Mouse (Mus musculus): ENCODE measurements around the gene Soga1. TPM values are rescaled to one million over a fixed set of nuclear protein-coding genes. Genes with fewer than 3 reads are reported as not detected.

The Soga1 gene
- polyA plus RNA-seq, 1 experiment from 2014 or later = 4.4 TPM

DNA sequence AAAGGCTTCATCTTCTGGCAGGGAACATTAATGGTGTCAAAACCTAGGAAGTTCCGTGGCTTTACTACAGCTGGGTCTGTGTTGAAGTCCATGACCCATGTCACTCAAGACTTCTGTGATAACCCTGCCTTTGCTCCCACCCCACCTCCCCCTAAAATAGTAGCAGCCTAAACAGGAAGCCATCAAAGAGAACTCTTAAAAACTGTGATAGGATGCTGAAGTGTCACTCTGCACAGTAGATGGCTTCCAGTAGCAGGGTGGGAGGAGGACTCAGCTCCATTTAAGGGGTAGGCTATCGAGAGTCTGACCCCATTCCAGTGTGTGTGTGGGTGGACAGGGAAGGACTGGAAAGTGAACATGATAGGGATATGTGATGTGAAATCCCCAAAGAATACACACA, 104.1 kb downstream of the Soga1 start:
- 78% methylated on average over 2 of the region's 2 CpGs for WGBS
- no peaks in the 10 kb centered on the region for H3K36me3 ChIP-seq (ENCODE audit: control insufficient read depth, insufficient read depth, low read length)
- no peak for ATAC-seq
- H3K27ac ChIP-seq (ENCODE audit: low read depth, low read length) = no peak overlapping the region
- no peak overlapping the region for H3K4me2 ChIP-seq (ENCODE audit: low read length)
- H3K4me3 ChIP-seq (ENCODE audit: low read length) = no peak overlapping the region
- no peak overlapping the region for H3K9ac ChIP-seq (ENCODE audit: low read depth, low read length)
- no peaks in the 10 kb centered on the region for H3K4me1 ChIP-seq (ENCODE audit: control insufficient read depth, insufficient read depth, low read depth, low read length)
- H3K9me3 ChIP-seq (ENCODE audit: control insufficient read depth, low read length) = no peaks in the 10 kb centered on the region
- H3K27me3 ChIP-seq (replicated peaks; ENCODE audit: control insufficient read depth, insufficient read depth, low read length) = no peaks in the 10 kb centered on the region

GRCm38 (mm10) chr2:156973316-156974100, 105.5 kb downstream of the Soga1 start:
- H3K36me3 ChIP-seq (ENCODE audit: control insufficient read depth, insufficient read depth, low read length) = no peaks in the 10 kb centered on the region; the same call in 1 of the 2 replicates
- H3K4me1 ChIP-seq (ENCODE audit: control insufficient read depth, insufficient read depth, low read depth, low read length) = no peaks in the 10 kb centered on the region
- no peak overlapping the region for H3K4me3 ChIP-seq (ENCODE audit: low read length)
- no peaks in the 10 kb centered on the region for H3K9me3 ChIP-seq (ENCODE audit: control insufficient read depth, low read length)
- WGBS = 74% methylated on average over 5 of the region's 5 CpGs
- H3K9ac ChIP-seq (ENCODE audit: low read depth, low read length) = no peak overlapping the region
- H3K27me3 ChIP-seq (replicated peaks; ENCODE audit: control insufficient read depth, insufficient read depth, low read length) = no peaks in the 10 kb centered on the region
- H3K27ac ChIP-seq (ENCODE audit: low read depth, low read length) = no peak overlapping the region
- no peak overlapping the region for H3K4me2 ChIP-seq (ENCODE audit: low read length)
- ATAC-seq = no peak

DNA sequence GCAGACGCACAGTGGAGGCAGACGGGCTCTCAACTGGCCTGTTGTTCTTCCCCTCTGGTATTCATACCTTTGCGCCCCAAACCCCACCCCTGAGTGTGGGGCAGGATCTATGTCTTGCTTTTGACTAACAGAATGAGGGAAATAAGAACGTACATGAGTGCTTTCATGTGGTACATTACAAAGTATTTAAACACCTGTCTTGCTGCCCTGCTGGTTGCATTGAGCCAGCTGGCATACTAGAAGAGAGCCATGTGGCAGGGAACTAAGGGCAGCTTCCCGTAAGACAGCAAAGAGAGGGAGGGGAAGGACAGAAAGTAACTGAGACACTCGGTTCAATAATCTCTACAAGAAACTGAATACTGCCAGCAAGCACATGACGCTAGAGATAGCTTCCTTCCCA, 108.8 kb downstream of the Soga1 start:
- no peaks in the 10 kb centered on the region for H3K4me1 ChIP-seq (ENCODE audit: control insufficient read depth, insufficient read depth, low read depth, low read length)
- H3K36me3 ChIP-seq (ENCODE audit: control insufficient read depth, insufficient read depth, low read length) = no peaks in the 10 kb centered on the region; the same call in 1 of the 2 replicates
- no peaks in the 10 kb centered on the region for H3K27me3 ChIP-seq (replicated peaks; ENCODE audit: control insufficient read depth, insufficient read depth, low read length)
- H3K27ac ChIP-seq (ENCODE audit: low read depth, low read length) = no peak overlapping the region
- H3K9ac ChIP-seq (ENCODE audit: low read depth, low read length) = no peak overlapping the region
- H3K4me3 ChIP-seq (ENCODE audit: low read length) = no peak overlapping the region
- H3K4me2 ChIP-seq (ENCODE audit: low read length) = no peak overlapping the region
- H3K9me3 ChIP-seq (ENCODE audit: control insufficient read depth, low read length) = no peaks in the 10 kb centered on the region
- ATAC-seq = no peak
- 73% methylated on average over 7 of the region's 7 CpGs for WGBS

- no peak overlapping the region for H3K27ac ChIP-seq (ENCODE audit: low read depth, low read length)
- peaks cover 3% of the 10 kb centered on the region for H3K36me3 ChIP-seq (ENCODE audit: control insufficient read depth, insufficient read depth, low read length)
- H3K4me1 ChIP-seq (ENCODE audit: control insufficient read depth, insufficient read depth, low read depth, low read length) = no peaks in the 10 kb centered on the region
- H3K9me3 ChIP-seq (ENCODE audit: control insufficient read depth, low read length) = no peaks in the 10 kb centered on the region
- no peak overlapping the region for H3K4me3 ChIP-seq (ENCODE audit: low read length)
- no peak for ATAC-seq
- WGBS = 84% methylated on average over 4 of the region's 4 CpGs
- no peaks in the 10 kb centered on the region for H3K27me3 ChIP-seq (replicated peaks; ENCODE audit: control insufficient read depth, insufficient read depth, low read length)
- H3K9ac ChIP-seq (ENCODE audit: low read depth, low read length) = no peak overlapping the region
- H3K4me2 ChIP-seq (ENCODE audit: low read length) = no peak overlapping the region
Observed at GRCm38 (mm10) chr2:156968501-156968900, 110.6 kb downstream of the Soga1 start.

DNA sequence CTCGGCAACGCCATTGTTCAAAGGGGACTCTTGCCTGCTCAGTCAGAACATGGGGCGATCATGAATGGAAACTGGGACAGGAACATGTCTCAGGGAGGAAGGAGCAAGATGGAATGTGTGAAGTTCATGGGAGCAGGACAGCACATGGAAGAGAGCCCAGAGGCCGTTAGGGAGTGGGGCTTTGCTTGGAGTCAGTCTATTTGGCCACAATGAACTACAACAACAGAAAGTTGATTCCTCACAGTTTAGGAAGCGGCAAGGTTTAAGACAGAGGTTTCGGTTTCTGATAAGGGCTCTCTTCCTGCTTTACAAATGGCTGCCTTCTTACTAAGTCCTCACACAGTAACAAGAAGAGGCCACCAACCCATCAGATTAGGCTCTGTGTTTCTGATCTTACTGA, 111.7 kb downstream of the Soga1 start:
- 71% methylated on average over 6 of the region's 6 CpGs for WGBS
- Histone ChIP-seq H3K36me3 (ENCODE audit: control insufficient read depth, insufficient read depth, low read length) (peaks cover 3% of the 10 kb centered on the region), H3K4me3 (ENCODE audit: low read length) (no peak overlapping the region), H3K4me1 (ENCODE audit: control insufficient read depth, insufficient read depth, low read depth, low read length) (no peaks in the 10 kb centered on the region), H3K27me3 (replicated peaks; ENCODE audit: control insufficient read depth, insufficient read depth, low read length) (no peaks in the 10 kb centered on the region), H3K9me3 (ENCODE audit: control insufficient read depth, low read length) (no peaks in the 10 kb centered on the region), H3K27ac (ENCODE audit: low read depth, low read length) (no peak overlapping the region), H3K9ac (ENCODE audit: low read depth, low read length) (no peak overlapping the region), H3K4me2 (ENCODE audit: low read length) (no peak overlapping the region)
- ATAC-seq = no peak

Other genes starting within 250 kb of the Soga1 start
- 16.0 and 20.4 TPM in 2 replicates for gene Tgif2, start 239.2 kb downstream of the Soga1 start, polyA plus RNA-seq (2015; fragmentation: Nextera tagmentation; extraction: Ambion mirVana)
- gene 4930518I15Rik, start 221.3 kb downstream of the Soga1 start, polyA plus RNA-seq (2015; fragmentation: Nextera tagmentation; extraction: Ambion mirVana) = 6.9 and 8.1 TPM in 2 replicates
- 138 and 151 TPM in 2 replicates for gene Rab5if, start 216.1 kb downstream of the Soga1 start, polyA plus RNA-seq (2015; fragmentation: Nextera tagmentation; extraction: Ambion mirVana)
- 0.21 and 0.25 TPM in 2 replicates for gene Sla2, start 192.1 kb downstream of the Soga1 start, polyA plus RNA-seq (2015; fragmentation: Nextera tagmentation; extraction: Ambion mirVana)
- gene Ndrg3, start 87.2 kb downstream of the Soga1 start, polyA plus RNA-seq (2015; fragmentation: Nextera tagmentation; extraction: Ambion mirVana) = 168 and 181 TPM in 2 replicates
- gene Dsn1, start 72.1 kb downstream of the Soga1 start, polyA plus RNA-seq (2015; fragmentation: Nextera tagmentation; extraction: Ambion mirVana) = 10.5 and 11.6 TPM in 2 replicates
- not detected in 2 replicates for gene Tldc2, start 7.8 kb upstream of the Soga1 start, polyA plus RNA-seq (2015; fragmentation: Nextera tagmentation; extraction: Ambion mirVana)
- 9.5 and 11.1 TPM in 2 replicates for gene Samhd1, start 56.0 kb upstream of the Soga1 start, polyA plus RNA-seq (2015; fragmentation: Nextera tagmentation; extraction: Ambion mirVana)
- gene Rbl1, start 125.3 kb upstream of the Soga1 start, polyA plus RNA-seq (2015; fragmentation: Nextera tagmentation; extraction: Ambion mirVana) = 4.7 and 5.9 TPM in 2 replicates
- gene Rpn2, start 199.8 kb upstream of the Soga1 start, polyA plus RNA-seq (2015; fragmentation: Nextera tagmentation; extraction: Ambion mirVana) = 237 and 246 TPM in 2 replicates
- 0.47 and 0.51 TPM in 2 replicates for gene Mroh8, start 200.3 kb upstream of the Soga1 start, polyA plus RNA-seq (2015; fragmentation: Nextera tagmentation; extraction: Ambion mirVana)

Measured in hindbrain, embryonic 16.5 days (tissue).